Mouse (Mus musculus) MEL (cell line): Measurements from ENCODE around the gene Maml3. TPM values are rescaled to one million over a fixed set of nuclear protein-coding genes. Genes with fewer than 3 reads are reported as not detected.

Source experiments
- DNase-seq: peaks from one replicate; pipeline ENCODE4 v3.0.0; 2011; ENCODE audit warnings: low read depth, low spot score
- H3K27ac ChIP-seq: 2 replicates; pipeline ENCODE4 v1.5.1; 2012; ENCODE audit warnings: low read depth, mild to moderate bottlenecking, control low read depth, low read length, moderate library complexity; ENCODE audit not compliant: control insufficient read depth
- H3K27me3 ChIP-seq, 2 experiments: fragments of 150-350 bp in 1 of 2; sonication (generic) in 1 of 2; 2 replicates each; pipeline ENCODE4 v1.6.1; 2012; ENCODE audit warnings: low read length in 2 of 2, mild to moderate bottlenecking in 2 of 2, improper control_type of control experiment in 1 of 2, moderate library complexity in 1 of 2; ENCODE audit not compliant: insufficient read depth in 2 of 2, control insufficient read depth in 1 of 2
- H3K36me3 ChIP-seq, 2 experiments: 2 replicates each; pipeline ENCODE4 v1.6.1; 2012 to 2014; ENCODE audit warnings: low read length in 2 of 2, improper control_type of control experiment in 1 of 2, inconsistent platforms in 1 of 2, mild to moderate bottlenecking in 1 of 2; ENCODE audit not compliant: insufficient read depth in 2 of 2, control insufficient read depth in 1 of 2
- H3K4me1 ChIP-seq, 2 experiments: fragments of 150-350 bp in 1 of 2; sonication (generic) in 1 of 2; 2 replicates each; pipeline ENCODE4 v1.6.1; 2012; ENCODE audit warnings: low read length in 2 of 2, improper control_type of control experiment in 1 of 2, mild to moderate bottlenecking in 1 of 2; ENCODE audit not compliant: insufficient read depth in 2 of 2, control insufficient read depth in 1 of 2
- H3K4me3 ChIP-seq, 2 experiments: fragments of 150-350 bp in 1 of 2; sonication (generic) in 1 of 2; 2 replicates each; pipeline ENCODE4 v1.5.1; 2012; ENCODE audit warnings: low read depth in 2 of 2, low read length in 2 of 2, mild to moderate bottlenecking in 2 of 2, moderate library complexity in 2 of 2, control low read depth in 1 of 2, improper control_type of control experiment in 1 of 2; ENCODE audit not compliant: control insufficient read depth in 1 of 2, insufficient read depth in 1 of 2
- H3K79me2 ChIP-seq: 2 replicates; pipeline ENCODE4 v1.6.1; 2012; ENCODE audit warnings: mild to moderate bottlenecking, low read length, moderate library complexity; ENCODE audit not compliant: control insufficient read depth, poor library complexity, insufficient read depth
- H3K9ac ChIP-seq: 2 replicates; pipeline ENCODE4 v1.6.1; 2012; ENCODE audit warnings: low read depth, mild to moderate bottlenecking, control low read depth, low read length, moderate library complexity; ENCODE audit not compliant: control insufficient read depth, poor library complexity, severe bottlenecking
- H3K9me3 ChIP-seq: fragments of 150-350 bp; sonication (generic); replicated peaks from 2 replicates; pipeline ENCODE4 v1.6.1; 2012; ENCODE audit warnings: mild to moderate bottlenecking, low read length, improper control_type of control experiment, moderate library complexity; ENCODE audit not compliant: insufficient read depth
- BHLHE40 ChIP-seq: IDR thresholded peaks from 2 replicates; pipeline ENCODE4 v1.6.1; 2012; ENCODE audit warnings: low read depth, mild to moderate bottlenecking, inconsistent platforms, low read length, improper control_type of control experiment, borderline replicate concordance
- CTCF ChIP-seq, 3 experiments: IDR thresholded peaks in 2 of 3; conservative IDR thresholded peaks in 1 of 3; 2 replicates each; pipeline ENCODE4 v1.5.1; 2011 to 2012; ENCODE audit warnings: low read length in 3 of 3, low read depth in 2 of 3, mild to moderate bottlenecking in 2 of 3, improper control_type of control experiment in 1 of 3, inconsistent platforms in 1 of 3, mixed read lengths in 1 of 3, moderate library complexity in 1 of 3; ENCODE audit not compliant: control insufficient read depth in 1 of 3, insufficient read depth in 1 of 3, poor library complexity in 1 of 3, severe bottlenecking in 1 of 3
- ELF1 ChIP-seq: IDR thresholded peaks from 2 replicates; pipeline ENCODE4 v1.6.1; 2014; ENCODE audit warnings: low read depth, mild to moderate bottlenecking, inconsistent platforms, low read length, improper control_type of control experiment, moderate library complexity
- EP300 ChIP-seq, 2 experiments: IDR thresholded peaks; 2 replicates each; pipeline ENCODE4 v1.6.1; 2011; ENCODE audit warnings: improper control_type of control experiment in 2 of 2, low read length in 2 of 2, low read depth in 1 of 2, mild to moderate bottlenecking in 1 of 2
- ETS1 ChIP-seq: IDR thresholded peaks from 2 replicates; pipeline ENCODE4 v1.6.1; 2012; ENCODE audit warnings: low read depth, mild to moderate bottlenecking, inconsistent platforms, low read length, improper control_type of control experiment, moderate library complexity
- GATA1 ChIP-seq: IDR thresholded peaks from 2 replicates; pipeline ENCODE4 v1.6.1; 2011; ENCODE audit warnings: low read depth, low read length, improper control_type of control experiment
- MAX ChIP-seq: IDR thresholded peaks from 2 replicates; pipeline ENCODE4 v1.6.1; 2011; ENCODE audit warnings: low read length, improper control_type of control experiment
- MEF2A ChIP-seq: IDR thresholded peaks from 2 replicates; pipeline ENCODE4 v1.6.1; 2014; ENCODE audit warnings: low read depth, mild to moderate bottlenecking, inconsistent platforms, low read length, improper control_type of control experiment; ENCODE audit not compliant: poor library complexity, insufficient replicate concordance, severe bottlenecking; ENCODE audit errors: extremely low read depth
- POLR2AphosphoS2 ChIP-seq: IDR thresholded peaks from 2 replicates; pipeline ENCODE4 v1.6.1; 2011; ENCODE audit warnings: low read length, improper control_type of control experiment
- RCOR1 ChIP-seq: IDR thresholded peaks from 2 replicates; pipeline ENCODE4 v1.6.1; 2012; ENCODE audit warnings: low read depth, mild to moderate bottlenecking, inconsistent platforms, low read length, improper control_type of control experiment
- TAL1 ChIP-seq: IDR thresholded peaks from 2 replicates; pipeline ENCODE4 v1.6.1; 2012; ENCODE audit warnings: mild to moderate bottlenecking, inconsistent platforms, low read length, moderate library complexity, mixed read lengths
- TCF12 ChIP-seq: IDR thresholded peaks from 2 replicates; pipeline ENCODE4 v1.6.1; 2014; ENCODE audit warnings: low read depth, mild to moderate bottlenecking, inconsistent platforms, low read length, improper control_type of control experiment, moderate library complexity
- UBTF ChIP-seq: IDR thresholded peaks from 2 replicates; pipeline ENCODE4 v1.6.1; 2012; ENCODE audit warnings: low read depth, mild to moderate bottlenecking, inconsistent platforms, low read length, improper control_type of control experiment, moderate library complexity, borderline replicate concordance; ENCODE audit not compliant: insufficient read depth
- USF1 ChIP-seq: IDR thresholded peaks from 2 replicates; pipeline ENCODE4 v1.6.1; 2014; ENCODE audit warnings: low read depth, mild to moderate bottlenecking, inconsistent platforms, low read length, improper control_type of control experiment, moderate library complexity
- USF2 ChIP-seq, 2 experiments: IDR thresholded peaks; 2 replicates each; pipeline ENCODE4 v1.6.1; 2011 to 2012; ENCODE audit warnings: improper control_type of control experiment in 2 of 2, low read length in 2 of 2, borderline replicate concordance in 1 of 2, inconsistent platforms in 1 of 2, low read depth in 1 of 2, mild to moderate bottlenecking in 1 of 2; ENCODE audit not compliant: insufficient read depth in 1 of 2
- ZC3H11A ChIP-seq: IDR thresholded peaks from 2 replicates; pipeline ENCODE4 v1.6.1; 2012; ENCODE audit warnings: low read depth, mild to moderate bottlenecking, inconsistent platforms, low read length, improper control_type of control experiment
- ZNF384 ChIP-seq: IDR thresholded peaks from 2 replicates; pipeline ENCODE4 v1.6.1; 2012; ENCODE audit warnings: low read depth, mild to moderate bottlenecking, inconsistent platforms, low read length, improper control_type of control experiment
- polyA plus RNA-seq, 2 experiments: library from polyadenylated mRNA; stranded (reverse) in 1 of 2; unstranded in 1 of 2; fragments of >175 nt in 1 of 2; fragments of >200 nt in 1 of 2; gene quantifications; 2 replicates each; pipeline versions ENCODE4 v1.2.1 to v1.2.4; 2012; ENCODE audit warnings: low replicate concordance in 2 of 2, low read depth in 1 of 2; ENCODE audit not compliant: insufficient read length in 2 of 2, insufficient read depth in 1 of 2, missing spikeins in 1 of 2
- total RNA-seq: library from RNA; depleted of rRNA; stranded (reverse); fragments of 300-350 nt; gene quantifications from 2 replicates; pipeline ENCODE4 v1.2.3, GENCODE M21; 2012

The Maml3 gene
- total and polyA plus RNA-seq, 3 experiments = 2.0 to 4.1 TPM; not detected in 1

DNA sequence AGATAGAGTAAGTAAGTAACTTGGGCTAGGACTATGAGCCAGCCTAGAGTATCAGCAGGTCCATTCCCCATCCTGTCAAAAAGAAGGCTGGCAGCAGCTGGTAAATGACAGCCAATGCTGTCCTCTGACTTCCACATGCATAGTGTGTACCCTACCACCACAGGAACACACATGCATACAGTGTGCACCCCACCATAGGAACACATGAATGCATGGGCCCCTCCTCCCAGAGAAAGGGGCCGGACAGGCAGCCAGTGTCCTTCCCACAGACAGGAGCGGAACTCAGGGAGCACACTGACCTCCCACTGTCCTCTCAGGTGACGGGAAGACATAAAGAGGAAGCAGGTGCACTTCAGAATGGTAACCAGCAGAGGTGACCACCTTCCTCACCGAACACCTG is 188.0 kb downstream of the Maml3 start:
- DNase-seq = no peak
- Histone ChIP-seq H3K36me3 (peaks cover 0 to 24% of the 10 kb centered on the region in 2 experiments; a peak in 2 of 4 replicates), H3K27me3 (no peaks in the 10 kb centered on the region), H3K27ac (no peak overlapping the region), H3K9ac (no peak overlapping the region), H3K4me1 (peaks cover 21 to 22% of the 10 kb centered on the region in 2 experiments), H3K79me2 (no peaks in the 10 kb centered on the region), H3K9me3 (no peaks in the 10 kb centered on the region), H3K4me3 (no peak overlapping the region)
- no peak for TF ChIP-seq RCOR1
- TF ChIP-seq USF2 (IDR thresholded peaks at IDR 0.05; ENCODE audit: borderline replicate concordance in 1 of 2, insufficient read depth in 1 of 2, low read depth in 1 of 2, low read length in 2 of 2) = no peak
- TF ChIP-seq MAX = no peak
- no peak for TF ChIP-seq ELF1
- no peak for TF ChIP-seq TAL1
- TF ChIP-seq CTCF (IDR thresholded peaks at IDR 0.05 in 2 of 3, conservative IDR thresholded peaks at IDR 0.05 in 1 of 3; ENCODE audit: control insufficient read depth in 1 of 3, insufficient read depth in 1 of 3, low read depth in 2 of 3, low read length in 3 of 3, poor library complexity in 1 of 3, severe bottlenecking in 1 of 3) = no peak

DNA sequence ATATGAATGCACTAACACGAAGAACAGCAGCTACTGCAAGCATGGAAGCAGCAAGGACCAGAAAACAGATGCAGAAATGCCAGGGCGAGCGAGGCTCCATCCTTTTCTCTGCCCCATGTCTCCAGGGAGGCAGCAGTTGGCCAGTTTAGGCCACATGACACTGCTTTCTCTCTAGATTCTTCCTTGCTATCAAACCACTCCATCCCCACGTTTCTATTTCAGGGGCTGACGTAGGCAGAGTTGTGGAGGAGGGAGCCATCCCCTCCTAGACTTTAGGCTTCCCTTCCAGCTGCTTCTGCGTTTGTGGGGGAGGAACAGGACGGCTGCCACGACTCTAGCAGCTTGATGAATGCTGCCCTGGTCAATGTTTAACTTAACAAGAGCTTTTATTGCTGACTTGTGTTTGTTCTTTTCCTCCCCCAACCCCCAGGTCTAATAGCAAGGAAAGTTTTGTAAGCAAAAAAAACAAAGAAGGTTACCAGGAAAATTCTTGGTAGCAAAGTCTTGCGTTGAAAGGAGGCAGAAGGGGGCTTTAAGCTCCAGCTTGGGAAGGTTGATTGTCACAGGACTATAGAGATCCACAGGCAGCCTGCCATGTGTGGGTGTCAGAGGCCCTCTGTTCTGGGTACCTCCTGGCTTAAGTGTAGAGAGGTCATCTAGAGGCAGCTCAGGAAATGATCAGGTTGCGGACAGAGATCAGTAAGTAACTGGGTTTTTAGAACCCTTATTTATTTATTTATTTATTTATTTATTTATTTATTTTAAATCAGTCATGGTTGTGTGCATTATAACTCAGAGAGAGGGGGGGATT is 188.6 kb downstream of the Maml3 start:
- Histone ChIP-seq H3K4me1 (peaks cover 21 to 22% of the 10 kb centered on the region in 2 experiments), H3K27ac (no peak overlapping the region)
- TF ChIP-seq ZNF384 (no peak), USF1 (peak; percentile 59; the same call in 1 of the 2 replicates), BHLHE40 (no peak), ZC3H11A (no peak), TCF12 (no peak), TAL1 (no peak), MEF2A (peak; percentile 67; the same call in 1 of the 2 replicates), POLR2AphosphoS2 (no peak), UBTF (no peak), GATA1 (no peak), EP300 (IDR thresholded peaks at IDR 0.05; ENCODE audit: low read depth in 1 of 2, low read length in 2 of 2) (0 out of 4 replicates have a peak, but pooled peaks of 1 of the 2 experiments have one; percentile 5), ETS1 (0 out of 2 replicates have a peak, but pooled peaks have one; percentile 22)
- TF ChIP-seq, all 39 proteins: peak for 4
- H3K9ac ChIP-seq = no peak overlapping the region
- H3K36me3 ChIP-seq = peaks cover 0 to 24% of the 10 kb centered on the region in 2 experiments; a peak in 2 of 4 replicates
- H3K79me2 ChIP-seq = no peaks in the 10 kb centered on the region
- H3K27me3 ChIP-seq = no peaks in the 10 kb centered on the region
- H3K9me3 ChIP-seq = no peaks in the 10 kb centered on the region
- DNase-seq = peak; percentile 41
- no peak overlapping the region for H3K4me3 ChIP-seq
